Mouse (Mus musculus) midbrain, embryonic 12.5 days (tissue): ENCODE data around the gene Lingo2. TPM values are rescaled to one million over a fixed set of nuclear protein-coding genes. Genes with fewer than 3 reads are reported as not detected.

Source experiments
- ATAC-seq: fragments of 200-750 bp; cut with Nextera tagmentation; 2 replicates; pipeline ENCODE4 v1.8.0; 2017; ENCODE audit warnings: low read depth, moderate TSS enrichment, moderate library complexity; ENCODE audit not compliant: low FRiP score
- H3K27ac ChIP-seq: fragments of 300-500 bp; sonication (generic); replicated peaks from 2 replicates; pipeline ENCODE4 v1.5.1; 2016; ENCODE audit warnings: mild to moderate bottlenecking
- H3K27me3 ChIP-seq: fragments of 300-500 bp; sonication (generic); 2 replicates; pipeline ENCODE4 v1.6.1; 2016; ENCODE audit warnings: mild to moderate bottlenecking
- H3K36me3 ChIP-seq: fragments of 300-500 bp; sonication (generic); 2 replicates; pipeline ENCODE4 v1.6.1; 2016
- H3K4me1 ChIP-seq: fragments of 300-500 bp; sonication (generic); 2 replicates; pipeline ENCODE4 v1.6.1; 2016
- H3K4me2 ChIP-seq: fragments of 300-500 bp; sonication (generic); replicated peaks from 2 replicates; pipeline ENCODE4 v1.6.1; 2016; ENCODE audit warnings: mild to moderate bottlenecking, moderate library complexity
- H3K4me3 ChIP-seq: fragments of 300-500 bp; sonication (generic); 2 replicates; pipeline ENCODE4 v1.5.1; 2016; ENCODE audit warnings: mild to moderate bottlenecking
- H3K9ac ChIP-seq: fragments of 300-500 bp; sonication (generic); replicated peaks from 2 replicates; pipeline ENCODE4 v1.6.1; 2016; ENCODE audit warnings: mild to moderate bottlenecking, moderate library complexity
- H3K9me3 ChIP-seq: fragments of 300-500 bp; sonication (generic); 2 replicates; pipeline ENCODE4 v1.6.1; 2016; ENCODE audit warnings: mild to moderate bottlenecking
- WGBS: fragments of 180-500 bp; shearing (Covaris S2); methylation state at CpG from one replicate; pipeline ENCODE4 v1.1.7; 2016; 5-methylcytosine and 5-hydroxymethylcytosine counted together
- polyA plus RNA-seq: library from polyadenylated mRNA; unstranded; fragments of >200 nt; fragmentation: Nextera tagmentation; extraction: Ambion mirVana; gene quantifications from 2 replicates; pipeline ENCODE4 v1.2.1, GENCODE M21; 2016

Lingo2 gene
- polyA plus RNA-seq, 1 experiment from 2014 or later, result 6.2 TPM

GRCm38 (mm10) chr4:35806881-35807464 lies 1144.6 kb downstream of the Lingo2 start:
- Histone ChIP-seq H3K4me3 (no peak overlapping the region), H3K9me3 (no peaks in the 10 kb centered on the region), H3K9ac (no peak overlapping the region), H3K36me3 (no peaks in the 10 kb centered on the region), H3K4me1 (peaks cover 12% of the 10 kb centered on the region), H3K4me2 (no peak overlapping the region), H3K27ac (peak overlapping the region; percentile 54), H3K27me3 (no peaks in the 10 kb centered on the region)
- 43% methylated on average over 2 of the region's 2 CpGs for WGBS
- peak; percentile 83 for ATAC-seq

- no peak for ATAC-seq
Observed at GRCm38 (mm10) chr4:35784255-35784921, 1167.2 kb downstream of the Lingo2 start.

GRCm38 (mm10) chr4:35770810-35771209 lies 1180.7 kb downstream of the Lingo2 start:
- H3K9me3 ChIP-seq, result no peaks in the 10 kb centered on the region
- ATAC-seq, result no peak
- no peaks in the 10 kb centered on the region for H3K27me3 ChIP-seq
- no peak overlapping the region for H3K9ac ChIP-seq
- no peak overlapping the region for H3K4me2 ChIP-seq
- no peaks in the 10 kb centered on the region for H3K36me3 ChIP-seq
- H3K4me3 ChIP-seq, result no peak overlapping the region
- no peaks in the 10 kb centered on the region for H3K4me1 ChIP-seq
- 67% methylated on average over 7 of the region's 7 CpGs for WGBS
- H3K27ac ChIP-seq, result no peak overlapping the region

More at GRCm38 (mm10) chr4:35784255-35784921, 1167.2 kb downstream of the Lingo2 start:
- Histone ChIP-seq H3K9me3 (no peaks in the 10 kb centered on the region), H3K9ac (no peak overlapping the region), H3K4me3 (no peak overlapping the region), H3K27ac (no peak overlapping the region), H3K4me1 (no peaks in the 10 kb centered on the region), H3K4me2 (no peak overlapping the region), H3K36me3 (no peaks in the 10 kb centered on the region), H3K27me3 (no peaks in the 10 kb centered on the region)
- WGBS, result 77% methylated on average over 5 of the region's 5 CpGs

GRCm38 (mm10) chr4:35766905-35767304 lies 1184.6 kb downstream of the Lingo2 start:
- no peaks in the 10 kb centered on the region for H3K9me3 ChIP-seq
- WGBS, result 82% methylated on average over 6 of the region's 6 CpGs
- no peak for ATAC-seq
- H3K27me3 ChIP-seq, result no peaks in the 10 kb centered on the region
- H3K36me3 ChIP-seq, result no peaks in the 10 kb centered on the region
- H3K9ac ChIP-seq, result no peak overlapping the region
- H3K4me1 ChIP-seq, result no peaks in the 10 kb centered on the region
- no peak overlapping the region for H3K27ac ChIP-seq
- no peak overlapping the region for H3K4me2 ChIP-seq
- no peak overlapping the region for H3K4me3 ChIP-seq

- ATAC-seq, result no peak
- Histone ChIP-seq H3K9me3 (no peaks in the 10 kb centered on the region), H3K27ac (no peak overlapping the region), H3K4me2 (no peak overlapping the region), H3K9ac (no peak overlapping the region), H3K4me1 (no peaks in the 10 kb centered on the region), H3K4me3 (no peak overlapping the region), H3K27me3 (no peaks in the 10 kb centered on the region), H3K36me3 (no peaks in the 10 kb centered on the region)
- WGBS, result 85% methylated on average over 5 of the region's 5 CpGs
Observed at GRCm38 (mm10) chr4:35761181-35761580, 1190.4 kb downstream of the Lingo2 start.

- no peaks in the 10 kb centered on the region for H3K27me3 ChIP-seq
- H3K27ac ChIP-seq, result no peak overlapping the region
- no peak for ATAC-seq
- no peaks in the 10 kb centered on the region for H3K36me3 ChIP-seq
- no peaks in the 10 kb centered on the region; the same call in 1 of the 2 replicates for H3K4me1 ChIP-seq
- H3K4me3 ChIP-seq, result no peak overlapping the region
- H3K9ac ChIP-seq, result no peak overlapping the region
- no peak overlapping the region for H3K4me2 ChIP-seq
- 84% methylated on average over 6 of the region's 6 CpGs for WGBS
- H3K9me3 ChIP-seq, result no peaks in the 10 kb centered on the region
Observed at GRCm38 (mm10) chr4:35752121-35752860, 1199.3 kb downstream of the Lingo2 start.

- WGBS, result 61% methylated on average over 6 of the region's 6 CpGs
- Histone ChIP-seq H3K4me2 (no peak overlapping the region), H3K27ac (no peak overlapping the region), H3K4me3 (no peak overlapping the region), H3K27me3 (no peaks in the 10 kb centered on the region), H3K9me3 (no peaks in the 10 kb centered on the region), H3K9ac (no peak overlapping the region), H3K4me1 (0 out of 2 replicates have a peak, but pooled peaks cover 3% of the 10 kb centered on the region), H3K36me3 (no peaks in the 10 kb centered on the region)
- no peak for ATAC-seq
Observed at GRCm38 (mm10) chr4:35746693-35747092, 1204.9 kb downstream of the Lingo2 start.

GRCm38 (mm10) chr4:35724774-35725173 lies 1226.8 kb downstream of the Lingo2 start:
- Histone ChIP-seq H3K36me3 (no peaks in the 10 kb centered on the region), H3K9ac (no peak overlapping the region), H3K27ac (no peak overlapping the region), H3K4me2 (no peak overlapping the region), H3K9me3 (0 out of 2 replicates have a peak, but pooled peaks cover 5% of the 10 kb centered on the region), H3K27me3 (no peaks in the 10 kb centered on the region), H3K4me3 (no peak overlapping the region), H3K4me1 (no peaks in the 10 kb centered on the region)
- no peak for ATAC-seq
- whole genome bisulfite sequencing, result 71% methylated on average over 1 of the region's 1 CpGs

GRCm38 (mm10) chr4:35704126-35704525 lies 1247.4 kb downstream of the Lingo2 start:
- Histone ChIP-seq H3K9ac (no peak overlapping the region), H3K4me3 (no peak overlapping the region), H3K9me3 (no peaks in the 10 kb centered on the region), H3K36me3 (no peaks in the 10 kb centered on the region), H3K27me3 (no peaks in the 10 kb centered on the region), H3K27ac (no peak overlapping the region), H3K4me1 (0 out of 2 replicates have a peak, but pooled peaks cover 8% of the 10 kb centered on the region), H3K4me2 (no peak overlapping the region)
- 0 out of 2 replicates have a peak, but pooled peaks have one; percentile 34 for ATAC-seq
- 5% methylated on average over 2 of the region's 2 CpGs for WGBS

GRCm38 (mm10) chr4:35702661-35703060 lies 1248.9 kb downstream of the Lingo2 start:
- Histone ChIP-seq H3K4me1 (0 out of 2 replicates have a peak, but pooled peaks cover 8% of the 10 kb centered on the region), H3K4me2 (no peak overlapping the region), H3K9me3 (no peaks in the 10 kb centered on the region), H3K4me3 (no peak overlapping the region), H3K9ac (no peak overlapping the region), H3K27me3 (no peaks in the 10 kb centered on the region), H3K27ac (no peak overlapping the region), H3K36me3 (no peaks in the 10 kb centered on the region)
- no peak for ATAC-seq
- WGBS, result 27% methylated on average over 1 of the region's 1 CpGs

GRCm38 (mm10) chr4:35695137-35695522 lies 1256.4 kb downstream of the Lingo2 start:
- Histone ChIP-seq H3K4me1 (no peaks in the 10 kb centered on the region), H3K9ac (no peak overlapping the region), H3K36me3 (no peaks in the 10 kb centered on the region), H3K27me3 (no peaks in the 10 kb centered on the region), H3K9me3 (no peaks in the 10 kb centered on the region), H3K27ac (no peak overlapping the region), H3K4me3 (no peak overlapping the region), H3K4me2 (no peak overlapping the region)
- ATAC-seq, result no peak
- 81% methylated on average over 2 of the region's 2 CpGs for WGBS
